Mouse (Mus musculus): ENCODE data around the gene Ovch2. TPM values are rescaled to one million over a fixed set of nuclear protein-coding genes. Genes with fewer than 3 reads are reported as not detected.
"Not testable (repeated sequence)": the region's sequence is repeated elsewhere in the genome, so short reads cannot be mapped to it uniquely, and the experiment has no call there.

The Ovch2 gene
- not detected in 2 replicates for polyA plus RNA-seq (2014; fragmentation: Nextera tagmentation; extraction: Ambion mirVana)

GRCm38 (mm10) chr7:107801108-107801507, at the start of gene Ovch2:
Gene Ovch2 (minus strand): TSS chr7:107801208.
- WGBS: 91% methylated on average over 2 of the region's 2 CpGs
- ATAC-seq (replicated peaks; ENCODE audit: insufficient number of reproducible peaks, low FRiP score, low TSS enrichment, low read depth) (no peak), DNase-seq (ENCODE audit: low spot score) (no peak)
- no peak within 1 kb of the TSS for H3K4me3 ChIP-seq (ENCODE audit: low read depth, low read length)
- H3K36me3 ChIP-seq (replicated peaks; ENCODE audit: control insufficient read depth, insufficient read depth, low read depth, low read length): no peaks in the 10 kb centered on the region
- no peak within 1 kb of the TSS for H3K27ac ChIP-seq (replicated peaks; ENCODE audit: low read depth, low read length)
- no peak within 1 kb of the TSS for H3K9ac ChIP-seq (replicated peaks; ENCODE audit: low read length)
- H3K9me3 ChIP-seq (replicated peaks; ENCODE audit: control insufficient read depth, low read length): no peaks in the 10 kb centered on the region
- no peaks in the 10 kb centered on the region for H3K27me3 ChIP-seq (ENCODE audit: control insufficient read depth, insufficient read depth, low read length)
- H3K4me1 ChIP-seq (ENCODE audit: control insufficient read depth, insufficient read depth, low read length): no peaks in the 10 kb centered on the region
- no peak within 1 kb of the TSS for H3K4me2 ChIP-seq (ENCODE audit: low read depth, low read length)

DNA sequence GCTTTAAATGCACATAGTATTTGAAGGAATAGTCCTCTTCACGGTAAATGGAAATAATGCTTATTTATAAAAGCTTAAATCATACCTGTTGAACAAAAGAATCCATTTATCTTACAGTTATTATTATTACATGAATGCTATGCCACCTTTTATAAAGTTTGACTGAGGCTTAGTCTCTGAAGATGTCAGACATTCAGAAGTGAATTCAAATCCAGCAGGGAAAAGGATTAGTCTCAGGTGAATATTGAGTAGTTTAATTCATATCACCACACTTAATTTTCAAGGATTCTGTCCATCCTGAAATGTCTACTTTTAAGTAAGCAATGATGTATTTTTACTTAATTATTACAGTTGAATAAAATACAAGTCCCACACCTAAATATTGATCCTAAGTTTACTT, 46.4 kb upstream of the Ovch2 start, which contains the start of gene Olfr470:
Gene Olfr470 (minus strand): TSS at position 101 of the 400 bp plus-strand sequence.
- DNase-seq (ENCODE audit: low spot score); H3K9me3 ChIP-seq (replicated peaks; ENCODE audit: control insufficient read depth, low read length); H3K4me2 ChIP-seq (ENCODE audit: low read depth, low read length); H3K36me3 ChIP-seq (replicated peaks; ENCODE audit: control insufficient read depth, insufficient read depth, low read depth, low read length); ATAC-seq (replicated peaks; ENCODE audit: insufficient number of reproducible peaks, low FRiP score, low TSS enrichment, low read depth); H3K27ac ChIP-seq (replicated peaks; ENCODE audit: low read depth, low read length); H3K27me3 ChIP-seq (ENCODE audit: control insufficient read depth, insufficient read depth, low read length); H3K4me3 ChIP-seq (ENCODE audit: low read depth, low read length); H3K4me1 ChIP-seq (ENCODE audit: control insufficient read depth, insufficient read depth, low read length); H3K9ac ChIP-seq (replicated peaks; ENCODE audit: low read length): not testable (repeated sequence)
- 78% methylated on average over 1 of the region's 1 CpGs for WGBS

GRCm38 (mm10) chr7:107841719-107842118, 40.7 kb upstream of the Ovch2 start:
- H3K9me3 ChIP-seq (replicated peaks; ENCODE audit: control insufficient read depth, low read length): no peaks in the 10 kb centered on the region
- no peak overlapping the region for H3K9ac ChIP-seq (replicated peaks; ENCODE audit: low read length)
- DNase-seq (ENCODE audit: low spot score): peak; percentile 71
- no peak overlapping the region for H3K4me3 ChIP-seq (ENCODE audit: low read depth, low read length)
- no peaks in the 10 kb centered on the region for H3K36me3 ChIP-seq (replicated peaks; ENCODE audit: control insufficient read depth, insufficient read depth, low read depth, low read length)
- 76% methylated on average over 1 of the region's 1 CpGs for WGBS
- H3K27ac ChIP-seq (replicated peaks; ENCODE audit: low read depth, low read length): no peak overlapping the region
- ATAC-seq (replicated peaks; ENCODE audit: insufficient number of reproducible peaks, low FRiP score, low TSS enrichment, low read depth): no peak
- no peaks in the 10 kb centered on the region for H3K27me3 ChIP-seq (ENCODE audit: control insufficient read depth, insufficient read depth, low read length)
- H3K4me1 ChIP-seq (ENCODE audit: control insufficient read depth, insufficient read depth, low read length): no peaks in the 10 kb centered on the region
- no peak overlapping the region for H3K4me2 ChIP-seq (ENCODE audit: low read depth, low read length)

GRCm38 (mm10) chr7:107825441-107825840, 24.4 kb upstream of the Ovch2 start, which contains the start of gene Olfr469:
Gene Olfr469 (minus strand): TSS chr7:107825541.
- H3K4me3 ChIP-seq (ENCODE audit: low read depth, low read length); ATAC-seq (replicated peaks; ENCODE audit: insufficient number of reproducible peaks, low FRiP score, low TSS enrichment, low read depth): not testable (repeated sequence)

DNA sequence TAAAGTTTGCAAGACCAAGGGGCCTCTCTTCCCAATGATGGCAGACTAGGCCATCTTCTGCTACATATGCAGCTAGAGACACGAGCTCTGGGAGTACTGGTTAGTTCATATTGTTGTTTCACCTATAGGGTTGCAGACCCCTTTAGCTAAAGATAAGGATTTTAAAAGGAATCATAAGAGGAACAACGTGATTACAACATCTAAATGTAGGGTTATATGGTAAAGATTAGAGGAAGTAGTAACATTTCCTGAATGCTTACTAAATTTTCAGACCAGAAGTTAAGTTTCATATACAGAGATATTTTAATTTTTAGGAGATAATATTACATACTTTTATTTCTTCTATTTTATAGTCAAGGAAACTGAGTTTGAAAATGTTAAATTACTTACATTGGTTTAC, 22.9 kb upstream of the Ovch2 start:
- ATAC-seq (replicated peaks; ENCODE audit: insufficient number of reproducible peaks, low FRiP score, low TSS enrichment, low read depth); H3K4me1 ChIP-seq (ENCODE audit: control insufficient read depth, insufficient read depth, low read length); H3K27me3 ChIP-seq (ENCODE audit: control insufficient read depth, insufficient read depth, low read length); H3K9ac ChIP-seq (replicated peaks; ENCODE audit: low read length); H3K36me3 ChIP-seq (replicated peaks; ENCODE audit: control insufficient read depth, insufficient read depth, low read depth, low read length); H3K4me3 ChIP-seq (ENCODE audit: low read depth, low read length); H3K27ac ChIP-seq (replicated peaks; ENCODE audit: low read depth, low read length); DNase-seq (ENCODE audit: low spot score); H3K9me3 ChIP-seq (replicated peaks; ENCODE audit: control insufficient read depth, low read length); H3K4me2 ChIP-seq (ENCODE audit: low read depth, low read length): not testable (repeated sequence)
- 71% methylated on average over 2 of the region's 2 CpGs for WGBS

More at GRCm38 (mm10) chr7:107825441-107825840, 24.4 kb upstream of the Ovch2 start, which contains the start of gene Olfr469:
- not testable (repeated sequence) for H3K4me2 ChIP-seq (ENCODE audit: low read depth, low read length); H3K9me3 ChIP-seq (replicated peaks; ENCODE audit: control insufficient read depth, low read length); H3K27ac ChIP-seq (replicated peaks; ENCODE audit: low read depth, low read length); H3K36me3 ChIP-seq (replicated peaks; ENCODE audit: control insufficient read depth, insufficient read depth, low read depth, low read length); H3K27me3 ChIP-seq (ENCODE audit: control insufficient read depth, insufficient read depth, low read length); H3K9ac ChIP-seq (replicated peaks; ENCODE audit: low read length); DNase-seq (ENCODE audit: low spot score); H3K4me1 ChIP-seq (ENCODE audit: control insufficient read depth, insufficient read depth, low read length)

DNA sequence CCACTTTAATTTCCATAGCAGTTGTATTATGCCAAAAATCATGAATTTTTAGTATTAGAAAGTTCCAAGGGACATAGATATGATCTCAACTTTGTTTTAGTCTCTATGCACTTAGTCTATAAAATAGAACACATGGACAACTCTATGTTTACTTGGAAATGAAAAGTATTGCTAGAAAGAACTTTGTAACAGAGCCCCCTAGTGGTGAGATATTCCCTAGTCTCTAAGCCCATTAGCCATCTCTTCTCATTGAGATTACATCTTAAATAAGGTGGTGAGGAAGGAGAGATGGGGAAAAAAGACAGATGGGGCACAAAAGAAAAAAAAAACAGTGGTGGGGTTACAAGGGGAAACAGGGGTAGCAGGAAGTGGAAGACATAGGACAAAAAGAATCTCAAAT, 18.4 kb upstream of the Ovch2 start:
- Histone ChIP-seq H3K4me2 (ENCODE audit: low read depth, low read length) (no peak overlapping the region), H3K36me3 (replicated peaks; ENCODE audit: control insufficient read depth, insufficient read depth, low read depth, low read length) (no peaks in the 10 kb centered on the region), H3K27ac (replicated peaks; ENCODE audit: low read depth, low read length) (no peak overlapping the region), H3K4me3 (ENCODE audit: low read depth, low read length) (no peak overlapping the region), H3K4me1 (ENCODE audit: control insufficient read depth, insufficient read depth, low read length) (no peaks in the 10 kb centered on the region), H3K9me3 (replicated peaks; ENCODE audit: control insufficient read depth, low read length) (no peaks in the 10 kb centered on the region), H3K9ac (replicated peaks; ENCODE audit: low read length) (no peak overlapping the region), H3K27me3 (ENCODE audit: control insufficient read depth, insufficient read depth, low read length) (no peaks in the 10 kb centered on the region)
- DNase-seq (ENCODE audit: low spot score) (peak; percentile 48), ATAC-seq (replicated peaks; ENCODE audit: insufficient number of reproducible peaks, low FRiP score, low TSS enrichment, low read depth) (no peak)

GRCm38 (mm10) chr7:107811963-107812362, 11.0 kb upstream of the Ovch2 start, which contains the start of gene Olfr467:
Gene Olfr467 (plus strand): TSS chr7:107812263.
- no peaks in the 10 kb centered on the region for H3K4me1 ChIP-seq (ENCODE audit: control insufficient read depth, insufficient read depth, low read length)
- H3K4me3 ChIP-seq (ENCODE audit: low read depth, low read length): no peak within 1 kb of the TSS
- no peak within 1 kb of the TSS for H3K4me2 ChIP-seq (ENCODE audit: low read depth, low read length)
- no peaks in the 10 kb centered on the region for H3K27me3 ChIP-seq (ENCODE audit: control insufficient read depth, insufficient read depth, low read length)
- ATAC-seq (replicated peaks; ENCODE audit: insufficient number of reproducible peaks, low FRiP score, low TSS enrichment, low read depth): no peak
- H3K27ac ChIP-seq (replicated peaks; ENCODE audit: low read depth, low read length): no peak within 1 kb of the TSS
- no peaks in the 10 kb centered on the region for H3K9me3 ChIP-seq (replicated peaks; ENCODE audit: control insufficient read depth, low read length)
- no peaks in the 10 kb centered on the region for H3K36me3 ChIP-seq (replicated peaks; ENCODE audit: control insufficient read depth, insufficient read depth, low read depth, low read length)
- no peak within 1 kb of the TSS for H3K9ac ChIP-seq (replicated peaks; ENCODE audit: low read length)
- no peak for DNase-seq (ENCODE audit: low spot score)

GRCm38 (mm10) chr7:107802138-107802537, 1.1 kb upstream of the Ovch2 start:
- Histone ChIP-seq H3K4me3 (ENCODE audit: low read depth, low read length) (no peak overlapping the region), H3K4me1 (ENCODE audit: control insufficient read depth, insufficient read depth, low read length) (no peaks in the 10 kb centered on the region), H3K9me3 (replicated peaks; ENCODE audit: control insufficient read depth, low read length) (no peaks in the 10 kb centered on the region), H3K4me2 (ENCODE audit: low read depth, low read length) (no peak overlapping the region), H3K36me3 (replicated peaks; ENCODE audit: control insufficient read depth, insufficient read depth, low read depth, low read length) (no peaks in the 10 kb centered on the region), H3K27me3 (ENCODE audit: control insufficient read depth, insufficient read depth, low read length) (no peaks in the 10 kb centered on the region), H3K9ac (replicated peaks; ENCODE audit: low read length) (no peak overlapping the region), H3K27ac (replicated peaks; ENCODE audit: low read depth, low read length) (no peak overlapping the region)
- DNase-seq (ENCODE audit: low spot score) (peak; percentile 59), ATAC-seq (replicated peaks; ENCODE audit: insufficient number of reproducible peaks, low FRiP score, low TSS enrichment, low read depth) (no peak; the same call in 1 of the 2 replicates)
- 44% methylated on average over 3 of the region's 3 CpGs for WGBS

Measured in embryonic facial prominence, embryonic 11.5 days (tissue).